Mouse (Mus musculus) ES-E14 (cell line): ENCODE results near the gene Ephb6.

ENCODE experiments used
- CHD2 ChIP-seq: IDR thresholded peaks from 2 replicates; pipeline ENCODE4 v1.6.1; 2014; ENCODE audit warnings: mild to moderate bottlenecking, low read depth, low read length, inconsistent platforms
- HCFC1 ChIP-seq: IDR thresholded peaks from 2 replicates; pipeline ENCODE4 v1.6.1; 2012; ENCODE audit warnings: low read length, inconsistent platforms, borderline replicate concordance; ENCODE audit not compliant: insufficient read depth
- MAFK ChIP-seq: IDR thresholded peaks from 2 replicates; pipeline ENCODE4 v1.6.1; 2014; ENCODE audit warnings: mild to moderate bottlenecking, low read depth, low read length, inconsistent platforms; ENCODE audit not compliant: insufficient read depth

GRCm38 (mm10) chr6:41566965-41567364 is 38.3 kb upstream of the Ephb6 start:
- TF ChIP-seq HCFC1 = no peak
- no peak for TF ChIP-seq MAFK
- no peak for TF ChIP-seq CHD2
